Mouse (Mus musculus) MEL-GATA-1-ER (cell line): ENCODE results near the gene Nav3.

ENCODE experiments used
- DNase-seq: peaks from one replicate; pipeline ENCODE4 v3.0.0-alpha.2; 2012; ENCODE audit warnings: low read depth; ENCODE audit errors: extremely low read depth

Nav3 gene

DNA sequence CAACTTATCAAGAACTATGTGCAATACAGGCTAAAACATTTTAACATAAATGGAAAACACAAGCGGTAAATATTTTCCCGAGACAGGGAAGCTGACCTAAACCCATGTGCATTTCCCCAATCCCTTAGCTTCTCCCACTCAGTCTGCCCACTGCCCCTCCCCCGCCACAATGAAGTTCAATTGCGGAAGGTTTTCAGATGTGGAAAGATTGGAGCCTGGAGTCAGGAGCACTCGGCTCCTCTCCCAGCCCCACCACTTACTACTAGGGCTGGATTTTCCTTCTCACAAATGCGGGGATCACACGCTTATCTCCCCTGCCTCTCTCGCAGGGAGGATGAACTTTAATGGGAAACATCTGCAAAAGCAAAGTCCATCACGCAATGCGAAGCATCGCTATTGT lies 534.6 kb downstream of the Nav3 start:
- no peak for DNase-seq

DNA sequence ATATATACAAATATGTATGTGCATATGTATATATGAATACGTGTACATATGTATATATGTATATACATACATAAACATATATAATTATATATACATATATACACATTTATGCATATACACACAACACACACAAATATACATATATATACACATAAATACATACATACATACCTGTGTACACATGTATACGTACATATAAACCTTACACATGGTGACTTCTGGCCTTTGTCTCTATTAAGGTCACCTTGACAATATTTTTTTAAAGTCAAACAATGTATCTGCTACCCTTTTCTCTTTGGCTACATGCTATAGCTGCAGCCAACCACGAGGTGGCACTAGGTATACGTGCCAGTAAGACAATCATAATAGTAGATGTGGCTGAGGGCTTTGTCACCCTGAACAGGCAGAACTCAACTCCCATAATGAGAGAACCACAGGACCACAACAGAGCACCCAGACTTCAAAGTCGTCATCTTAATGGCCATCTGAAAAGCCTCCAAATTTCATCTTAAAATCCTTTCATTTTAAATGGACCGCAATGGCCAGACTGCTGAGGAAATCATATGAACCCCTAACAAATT lies 535.3 kb downstream of the Nav3 start:
- DNase-seq, result peak; percentile 33

DNA sequence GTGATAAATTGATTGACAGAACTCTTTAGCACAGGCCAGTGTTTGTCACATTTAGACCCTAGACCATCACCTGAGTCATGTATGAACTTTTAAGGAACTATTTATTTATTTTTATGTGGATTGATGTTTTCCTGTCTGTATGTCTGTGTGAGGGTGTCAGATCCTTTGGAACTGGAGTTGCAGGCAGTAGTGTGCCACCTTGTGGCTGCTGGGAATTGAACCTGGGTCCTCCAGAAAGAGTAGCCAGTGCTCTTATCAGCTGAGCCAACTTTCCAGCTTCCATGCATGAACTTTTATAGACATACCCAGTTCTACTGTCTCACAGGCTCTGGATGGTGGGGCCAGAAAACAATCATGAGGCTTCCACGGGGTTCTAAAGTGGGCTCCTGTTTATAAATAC lies 536.5 kb downstream of the Nav3 start:
- DNase-seq, result no peak

DNA sequence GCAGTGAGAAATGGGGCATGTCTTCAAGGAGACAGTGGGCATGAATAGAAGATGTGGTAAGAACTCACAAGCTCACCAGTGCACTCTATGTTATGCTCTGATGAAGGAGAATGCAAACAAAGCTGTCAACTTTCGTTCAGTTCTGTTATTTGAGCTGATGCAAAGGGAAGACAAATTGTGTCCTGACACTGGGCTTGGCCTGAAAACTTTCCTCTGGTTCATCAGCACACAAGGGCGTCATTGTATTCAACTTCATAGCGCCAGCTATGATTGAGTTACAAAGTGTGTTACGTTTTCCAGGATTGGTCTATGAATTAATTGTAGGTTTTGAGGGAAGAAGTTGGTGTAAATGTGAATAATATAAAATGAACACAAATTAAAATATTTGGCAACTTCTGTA lies 548.8 kb downstream of the Nav3 start:
- no peak for DNase-seq

DNA sequence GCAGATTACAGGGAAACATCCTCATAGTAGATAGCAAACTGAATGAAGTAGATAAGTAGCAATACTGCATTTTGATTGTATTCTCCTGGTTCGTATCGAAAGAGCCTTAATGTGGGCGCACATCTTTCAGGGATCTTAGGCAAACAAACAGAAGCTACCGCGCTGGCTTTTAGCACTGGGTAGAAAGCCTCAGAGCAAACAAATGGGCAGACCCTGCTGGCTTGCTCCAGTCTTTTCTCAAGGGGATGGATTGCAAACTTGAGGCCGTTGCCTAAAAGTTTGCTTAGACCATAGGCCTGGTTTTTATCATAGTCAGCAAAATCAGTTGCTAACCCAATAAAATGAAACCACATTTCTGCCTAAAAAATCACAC lies 549.6 kb downstream of the Nav3 start:
- DNase-seq, result no peak

DNA sequence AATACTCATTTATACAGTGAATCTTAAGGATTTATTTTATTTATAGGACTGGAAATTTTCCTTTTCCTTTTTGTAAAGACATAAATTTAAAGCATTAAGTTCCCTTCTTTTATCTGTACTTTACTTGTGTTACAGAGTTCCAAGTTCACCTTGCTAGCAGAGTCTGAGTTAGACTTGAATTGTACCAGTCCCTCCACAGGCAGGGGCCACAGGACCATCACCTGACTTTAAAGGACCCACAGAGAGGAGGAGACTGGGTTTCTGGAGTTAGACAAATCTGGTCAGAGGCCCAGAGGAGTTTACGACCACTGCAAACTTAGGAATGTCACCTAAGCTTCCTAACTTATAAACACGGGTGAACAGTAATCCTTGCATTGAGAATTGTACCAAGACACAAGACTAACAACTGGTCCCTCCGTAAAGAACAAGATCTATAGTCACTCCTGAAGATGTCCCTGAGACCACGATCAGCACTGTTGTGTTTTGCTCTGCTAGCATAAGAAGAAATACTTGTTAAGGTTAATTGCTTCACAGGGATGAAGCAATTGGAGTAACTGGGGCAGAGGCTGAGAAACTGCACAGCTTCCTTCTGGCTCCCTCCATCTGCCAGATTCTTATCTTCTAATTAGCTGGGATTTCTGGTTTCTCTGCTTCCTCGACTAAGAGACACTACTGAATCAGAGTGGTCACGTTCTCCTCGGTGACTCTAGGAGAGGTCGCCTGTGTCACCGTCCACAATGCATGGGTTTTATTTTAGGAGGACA lies 550.2 kb downstream of the Nav3 start:
- no peak for DNase-seq

DNA sequence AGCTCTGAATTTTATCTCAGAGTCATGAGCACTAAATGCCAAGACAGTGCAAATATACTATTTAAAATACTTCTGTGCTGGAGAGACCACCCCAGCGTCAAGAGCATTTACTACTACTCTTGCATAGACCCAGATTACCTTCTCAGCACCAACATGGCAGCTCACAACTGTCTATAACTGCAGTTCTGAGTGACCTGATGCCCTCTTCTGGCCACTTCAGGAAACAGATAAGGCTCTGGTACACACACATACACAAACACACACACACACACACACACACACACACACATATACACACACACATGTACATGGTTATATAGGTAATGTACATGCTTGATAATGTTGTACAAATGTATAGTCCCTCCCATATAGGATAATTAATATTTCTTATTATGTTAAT lies 551.2 kb downstream of the Nav3 start:
- DNase-seq, result no peak

DNA sequence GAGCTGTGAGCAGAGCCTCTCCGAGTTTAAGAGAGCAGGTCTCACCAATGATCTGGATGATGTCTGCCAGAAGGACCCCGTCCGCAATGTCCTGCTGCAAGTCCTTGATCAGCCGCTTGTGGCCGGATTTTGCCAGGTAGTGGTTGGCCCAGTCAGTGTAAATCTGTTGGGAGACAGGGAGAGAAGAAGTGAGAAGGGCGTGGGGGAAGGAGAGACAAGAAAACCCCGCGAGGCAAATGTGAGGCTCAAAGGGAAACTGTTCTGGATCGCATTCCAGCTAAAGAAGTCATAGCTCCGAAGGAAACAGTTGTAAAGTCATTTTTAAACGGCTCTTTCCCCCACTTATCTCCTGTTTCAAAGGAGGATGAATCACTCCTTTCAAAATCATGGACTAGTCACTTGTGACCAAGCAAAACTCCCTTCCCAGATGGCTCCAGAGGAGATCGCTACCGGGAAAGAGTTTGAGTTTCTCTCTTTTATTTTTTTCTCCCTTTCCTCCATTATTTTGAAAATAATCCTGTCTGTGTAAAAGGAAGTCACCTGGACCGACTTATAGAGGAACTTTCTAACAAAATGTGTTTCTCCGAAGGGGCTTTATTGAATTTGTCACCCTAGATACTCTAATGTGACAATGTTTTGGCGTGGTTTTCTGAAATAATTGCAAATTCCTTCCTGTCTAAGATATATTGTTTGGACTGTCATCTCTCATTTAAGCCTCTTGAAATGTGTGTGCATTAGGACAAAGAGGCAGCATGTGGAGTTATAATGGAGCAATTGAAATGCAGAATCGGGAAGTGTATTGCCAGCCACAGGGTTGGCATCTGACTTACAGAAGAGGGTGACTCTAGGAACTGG lies 552.1 kb downstream of the Nav3 start:
- no peak for DNase-seq

DNA sequence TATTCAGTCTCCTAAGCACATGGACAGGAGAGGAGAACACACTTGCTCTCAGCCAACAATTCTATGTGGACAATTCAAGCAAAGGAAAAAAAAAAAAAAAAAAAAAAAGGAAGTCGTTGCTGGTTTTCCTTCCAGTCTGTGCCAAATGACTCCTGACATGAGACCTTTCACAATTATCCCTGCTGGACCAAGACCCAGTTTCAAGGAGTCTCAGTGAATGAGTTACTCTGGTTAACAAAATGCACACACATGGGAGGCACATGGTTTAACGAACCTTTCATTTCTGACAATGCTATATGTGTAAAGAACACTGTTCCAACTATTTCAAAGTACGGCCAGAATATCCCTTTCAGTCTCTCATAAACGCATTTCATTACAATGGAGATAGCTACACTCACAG lies 552.8 kb downstream of the Nav3 start:
- no peak for DNase-seq

DNA sequence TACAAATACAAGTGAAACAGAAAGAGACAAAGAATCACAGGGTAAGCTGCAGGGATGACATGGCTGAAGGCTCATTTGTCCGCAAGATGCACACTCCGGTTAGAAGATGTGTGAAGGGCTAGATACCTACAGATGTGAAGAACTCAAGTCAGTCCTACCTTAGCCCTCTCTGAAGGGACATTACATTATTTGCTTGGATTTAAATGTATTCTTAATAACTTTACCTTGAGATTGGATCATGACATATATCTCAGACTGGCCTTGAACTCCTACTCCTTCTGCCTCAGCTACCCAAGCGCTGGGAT lies 566.9 kb downstream of the Nav3 start:
- DNase-seq, result no peak

DNA sequence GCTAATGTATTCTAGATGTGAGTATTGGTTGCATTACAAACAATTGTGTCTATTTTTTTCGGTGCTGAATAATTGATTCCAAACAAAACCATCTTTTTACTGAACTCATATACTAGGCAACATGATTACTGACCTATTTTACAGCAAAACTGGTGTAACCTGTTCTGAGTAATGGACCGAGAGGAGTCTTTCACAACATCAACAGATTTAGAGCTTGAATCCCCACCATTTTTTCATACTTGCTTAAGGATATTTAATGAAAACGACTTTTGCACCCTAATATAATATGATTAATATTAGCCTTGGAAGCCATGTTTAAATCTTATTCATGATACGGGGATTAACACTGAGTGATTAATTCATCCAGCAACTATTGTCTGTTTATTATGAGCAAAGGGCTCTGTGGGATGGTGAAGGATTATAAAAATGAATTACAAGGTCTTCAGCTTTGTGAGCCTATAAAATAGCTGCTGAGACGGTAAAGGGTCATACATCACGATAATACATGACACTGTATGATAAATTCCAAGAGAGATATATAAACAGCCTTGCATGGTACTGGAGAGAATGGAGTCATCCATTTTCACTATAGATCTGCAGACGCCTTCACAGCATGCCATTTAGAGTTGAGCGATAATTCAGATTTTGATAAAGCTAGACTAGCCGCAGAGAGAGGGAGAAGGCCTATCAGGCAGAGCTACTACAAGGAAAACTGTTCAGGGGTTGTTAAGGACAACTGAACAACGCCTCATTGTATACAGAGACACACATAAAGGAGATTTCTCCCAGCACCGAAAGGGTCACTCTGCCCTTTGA lies 567.4 kb downstream of the Nav3 start:
- no peak for DNase-seq

DNA sequence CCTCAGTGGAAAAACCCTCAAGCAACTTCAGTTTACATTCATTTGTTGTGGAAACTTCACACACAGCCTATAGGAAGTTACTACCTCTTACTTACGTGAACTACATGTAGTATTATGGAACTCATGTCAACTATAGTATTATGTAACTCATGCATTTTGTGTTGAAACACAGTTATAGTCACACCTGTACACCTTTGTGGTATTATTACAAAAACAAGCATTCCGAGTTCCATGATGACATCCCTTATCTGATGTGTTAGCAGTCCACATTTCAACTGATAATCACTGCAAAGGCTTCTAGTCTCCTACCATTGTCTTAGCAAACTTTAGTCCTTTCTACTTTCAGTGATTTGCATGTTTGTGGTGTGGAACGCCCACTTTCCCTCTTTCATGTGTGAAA lies 568.8 kb downstream of the Nav3 start:
- no peak for DNase-seq

DNA sequence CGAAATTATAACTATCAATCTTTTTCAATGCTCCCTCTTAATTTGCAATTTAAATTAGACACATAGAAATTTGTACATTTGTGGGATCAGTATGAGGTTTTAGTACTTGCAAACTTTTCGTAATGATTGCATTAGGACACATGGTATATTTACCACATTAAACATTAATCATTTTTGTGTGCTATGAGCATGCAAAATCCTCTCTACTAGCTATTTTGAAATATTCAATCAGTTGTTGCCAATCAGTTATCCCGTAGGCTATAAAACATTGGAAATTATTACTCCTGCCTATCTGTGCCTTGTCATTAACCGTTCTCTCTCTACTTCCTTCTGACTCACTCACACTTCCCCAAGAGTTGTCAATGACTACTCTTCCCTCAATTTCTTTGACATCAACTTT lies 579.9 kb downstream of the Nav3 start:
- DNase-seq, result no peak

DNA sequence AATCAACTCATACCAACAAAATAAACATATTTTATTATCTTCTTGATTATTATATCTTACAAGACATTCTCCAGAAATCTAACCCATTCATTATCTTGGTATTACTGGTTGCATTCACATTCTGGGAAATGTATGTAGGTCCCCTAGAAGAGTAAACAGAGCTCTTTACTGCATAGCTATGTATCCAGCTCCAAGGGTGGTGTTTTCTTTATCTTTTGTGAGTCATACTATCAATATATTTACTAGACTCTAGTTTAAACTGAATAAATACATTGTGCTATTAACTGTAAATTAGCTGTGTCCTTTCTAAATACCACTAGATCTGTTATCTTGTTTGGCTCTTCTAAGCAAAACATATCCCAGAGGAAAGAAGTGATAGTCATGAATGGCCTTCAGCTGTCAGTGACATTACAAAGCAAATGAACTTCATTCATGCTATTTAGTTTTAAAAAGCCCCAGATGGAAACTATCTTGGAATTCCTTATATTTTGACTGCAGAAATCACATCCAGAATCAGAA lies 580.6 kb downstream of the Nav3 start:
- DNase-seq, result no peak

DNA sequence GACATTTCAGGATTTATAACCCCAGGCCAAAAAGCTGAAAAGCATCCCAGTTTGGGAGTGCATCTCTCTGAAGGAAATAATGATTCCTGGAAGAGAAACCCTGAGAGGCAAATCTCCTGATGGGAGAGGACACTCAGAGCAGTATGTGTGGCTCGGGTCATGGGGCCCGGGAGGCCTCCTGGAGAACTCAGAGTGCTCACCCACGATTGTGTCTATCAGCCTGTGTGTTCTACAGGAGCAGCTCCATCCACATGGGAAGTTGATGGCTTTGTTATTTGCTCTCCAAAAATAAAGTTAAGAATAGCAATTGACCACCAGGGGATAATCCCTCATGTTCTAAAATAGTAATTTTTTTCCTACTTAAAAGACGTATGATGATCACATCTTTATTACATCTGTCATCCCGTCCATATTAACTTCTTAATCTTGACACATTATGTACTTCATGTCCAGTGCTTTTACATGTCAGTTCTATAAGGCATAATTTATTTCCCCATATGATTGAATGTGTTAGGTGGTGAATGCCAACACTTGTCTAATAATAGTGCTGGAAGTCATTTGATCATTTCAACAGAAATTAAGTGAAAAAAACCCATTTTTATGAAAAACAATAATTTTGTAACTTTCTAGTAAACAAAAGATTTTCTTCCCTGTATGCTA lies 581.2 kb downstream of the Nav3 start:
- DNase-seq, result no peak

DNA sequence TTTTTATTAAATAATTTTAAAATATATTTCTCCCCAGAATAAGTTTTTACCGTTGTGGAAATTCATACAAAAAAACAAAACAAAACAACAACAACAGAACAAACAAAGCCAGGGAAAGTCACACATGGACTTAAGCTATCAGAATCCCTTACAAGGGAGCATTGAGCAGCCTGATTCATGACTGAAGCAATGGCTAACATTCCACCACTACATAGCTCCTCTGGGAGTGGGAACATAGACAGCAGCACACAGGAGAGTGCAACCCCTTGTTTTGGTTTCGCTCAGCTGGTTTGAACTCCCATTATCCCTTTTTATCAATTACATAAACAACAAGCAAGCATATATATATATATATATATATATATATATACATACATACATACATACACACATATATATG lies 589.9 kb downstream of the Nav3 start:
- no peak for DNase-seq

DNA sequence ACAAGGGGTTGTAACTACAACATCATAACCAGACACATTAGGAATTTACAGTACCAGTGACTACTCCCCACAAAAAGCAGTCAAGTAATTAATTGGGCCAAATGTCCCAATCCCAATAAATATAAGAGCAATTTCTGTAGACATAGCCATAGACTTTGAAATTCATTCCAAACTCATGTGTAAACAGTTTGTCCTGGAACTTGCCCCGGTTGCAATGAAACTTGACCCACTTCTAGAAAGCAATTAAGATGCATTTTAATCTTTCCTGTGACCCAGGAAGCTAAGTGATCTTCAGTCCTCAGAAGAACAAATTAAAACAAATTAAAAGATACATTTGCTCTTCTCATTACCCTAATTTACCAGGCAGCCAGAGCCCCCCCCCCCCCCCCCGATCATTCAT lies 590.6 kb downstream of the Nav3 start:
- DNase-seq, result no peak

DNA sequence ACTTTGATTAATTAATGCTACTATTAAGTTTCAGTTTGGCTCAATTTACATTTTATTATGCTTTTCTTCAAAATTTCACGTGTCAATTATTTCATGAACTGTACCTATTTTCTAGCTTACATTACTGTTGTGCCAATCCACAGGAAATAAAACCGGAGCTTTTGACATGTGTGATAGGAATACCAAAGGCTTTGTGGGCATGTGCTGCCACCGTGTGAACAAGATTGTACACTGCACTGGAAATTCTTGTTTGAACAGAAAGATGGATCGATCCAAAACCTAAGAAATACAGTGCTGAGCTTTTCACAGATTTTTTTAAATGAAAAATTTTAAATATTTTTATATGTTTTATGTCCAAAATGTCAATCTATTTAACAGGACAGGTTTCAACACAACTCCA lies 591.3 kb downstream of the Nav3 start:
- DNase-seq, result peak; percentile 5

DNA sequence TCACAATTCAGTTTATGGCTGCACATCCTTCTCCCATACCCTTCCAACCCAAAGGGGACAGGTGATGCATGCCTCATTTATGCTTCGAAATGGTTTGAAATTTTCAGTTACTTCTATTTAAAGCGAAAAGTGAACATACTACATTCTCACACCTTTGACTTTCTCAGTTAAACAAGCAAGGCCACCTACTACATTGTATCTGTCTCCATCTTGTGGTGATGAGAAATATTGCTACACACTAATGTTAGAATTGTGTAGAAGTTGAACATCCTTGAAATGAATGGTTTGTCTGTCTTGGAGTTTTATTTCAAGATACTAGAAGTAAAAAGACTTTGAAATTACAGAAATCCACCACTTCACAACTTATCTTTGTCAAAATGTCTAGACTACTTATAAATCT lies 594.7 kb downstream of the Nav3 start:
- peak; percentile 16 for DNase-seq

DNA sequence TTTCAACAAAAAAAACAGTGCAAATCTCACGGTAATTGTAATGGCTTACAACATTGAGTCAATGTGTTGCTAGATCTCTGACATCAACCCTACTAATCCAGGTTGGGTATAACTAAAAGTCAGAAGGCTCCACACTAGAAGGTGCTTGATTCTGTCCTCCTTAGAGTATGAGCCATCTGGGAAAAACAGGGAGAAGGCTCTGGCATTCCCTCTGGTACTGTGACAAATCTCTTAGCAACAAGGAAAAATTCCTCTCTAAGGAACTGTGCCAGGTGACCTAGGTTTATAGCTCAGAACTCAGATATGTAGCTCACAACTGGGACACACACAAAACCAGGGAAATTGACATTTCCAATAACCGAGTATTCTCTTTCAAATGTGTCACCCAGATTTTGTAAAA lies 597.4 kb downstream of the Nav3 start:
- no peak for DNase-seq

DNA sequence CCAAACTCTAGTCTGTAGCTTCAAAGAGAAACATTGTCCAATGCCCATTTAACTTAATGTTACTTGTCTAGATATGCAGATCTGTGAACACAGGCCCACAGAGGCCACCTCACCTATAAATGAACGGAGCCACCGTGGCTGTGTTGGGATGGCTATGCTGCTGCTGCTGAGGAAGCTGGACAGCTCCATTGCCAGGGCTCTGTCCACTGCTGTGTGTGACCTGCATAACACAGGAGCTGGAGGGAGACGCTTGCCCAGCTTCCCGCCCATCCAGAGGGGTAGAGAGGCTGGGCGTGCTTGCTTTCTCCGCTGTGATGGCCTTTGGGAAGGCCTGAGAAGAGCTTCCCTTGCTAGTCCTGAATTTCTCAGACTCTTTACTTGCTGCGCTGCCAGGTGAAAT lies 603.6 kb downstream of the Nav3 start:
- DNase-seq, result no peak
